Comparison of ENCODE assay signal across 10 mouse cellular contexts in genomic region chr12:113015956-113016355, GRCm38 (mm10). TPM values are rescaled to one million over a fixed set of nuclear protein-coding genes. Genes with fewer than 3 reads are reported as not detected.
DNase-seq lines count a peak whose midpoint lies in the region; ATAC-seq lines count a peak whose summit lies in the region.
"Had no signal": no experiment of that assay in that cellular context is flagged by ENCODE, and none has a peak within 500 bp of the region (broad histone marks: within the 10 kb centered on the region; RNA-seq: fewer than 3 reads in every experiment).

No protein-coding gene starts in this region.

- WGBS in liver, embryonic 13.5 days (ENCODE audit: insufficient replicate concordance): 74% methylated on average over 4 of the region's 4 CpGs
- WGBS in stomach, embryonic 16.5 days: 68% methylated on average over 4 of the region's 4 CpGs

- peak overlapping the region; percentile 95 for H3K9ac ChIP-seq in liver, embryonic 13.5 days
- peak overlapping the region; percentile 47 for H3K9ac ChIP-seq in stomach, embryonic 16.5 days (ENCODE audit: low read length)

- no peak for ATAC-seq in megakaryocyte, adult 5-6 weeks (ENCODE audit: poor library complexity, severe bottlenecking)
- ATAC-seq in liver, embryonic 13.5 days (ENCODE audit: low read depth): no peak
- ATAC-seq in stomach, embryonic 16.5 days (ENCODE audit: insufficient read depth, low FRiP score): no peak

- H3K27ac ChIP-seq in liver, embryonic 13.5 days: no peak overlapping the region
- no peak overlapping the region for H3K27ac ChIP-seq in stomach, embryonic 16.5 days (ENCODE audit: low read length)

- H3K4me2 ChIP-seq in liver, embryonic 13.5 days: peak overlapping the region; percentile 99
- H3K4me2 ChIP-seq in stomach, embryonic 16.5 days (ENCODE audit: low read depth, low read length): peak overlapping the region; percentile 86; the same call in 1 of the 2 replicates

- no peaks in the 10 kb centered on the region for H3K9me3 ChIP-seq in megakaryocyte, embryonic 14.5 days
- no peaks in the 10 kb centered on the region for H3K9me3 ChIP-seq in liver, embryonic 13.5 days (replicated peaks)
- no peaks in the 10 kb centered on the region for H3K9me3 ChIP-seq in stomach, embryonic 16.5 days (replicated peaks; ENCODE audit: control insufficient read depth, low read length)

- peaks cover 60% of the 10 kb centered on the region for H3K4me1 ChIP-seq in megakaryocyte, embryonic 14.5 days
- peaks cover 56% of the 10 kb centered on the region for H3K4me1 ChIP-seq in liver, embryonic 13.5 days (replicated peaks)
- peaks cover 29% of the 10 kb centered on the region for H3K4me1 ChIP-seq in stomach, embryonic 16.5 days (ENCODE audit: control insufficient read depth, insufficient read depth, low read length)

- peak; percentile 39 for DNase-seq in adrenal gland, adult 2 months
- DNase-seq in adrenal gland, postnatal 25 days: no peak
- DNase-seq in liver, embryonic 13.5 days: no peak
- no peak for DNase-seq in urinary bladder, postnatal 10 days (ENCODE audit: low spot score)
- DNase-seq in testis, postnatal 10 days (ENCODE audit: low spot score): no peak
- DNase-seq: cerebellum, postnatal 25 days had no signal

- H3K36me3 ChIP-seq in megakaryocyte, embryonic 14.5 days (replicated peaks; ENCODE audit: low read length): no peaks in the 10 kb centered on the region
- peaks cover 8% of the 10 kb centered on the region for H3K36me3 ChIP-seq in liver, embryonic 13.5 days
- peaks cover 4% of the 10 kb centered on the region; the same call in 1 of the 2 replicates for H3K36me3 ChIP-seq in stomach, embryonic 16.5 days (ENCODE audit: control insufficient read depth, insufficient read depth, low read length)

- peaks cover 33% of the 10 kb centered on the region for H3K27me3 ChIP-seq in megakaryocyte, embryonic 14.5 days (replicated peaks)
- H3K27me3 ChIP-seq in liver, embryonic 13.5 days: no peaks in the 10 kb centered on the region
- H3K27me3 ChIP-seq in stomach, embryonic 16.5 days (ENCODE audit: control insufficient read depth, insufficient read depth, low read length): no peaks in the 10 kb centered on the region

- H3K4me3 ChIP-seq in megakaryocyte, embryonic 14.5 days (replicated peaks): peak overlapping the region; percentile 48
- peak overlapping the region; percentile 93 for H3K4me3 ChIP-seq in liver, embryonic 13.5 days (replicated peaks)
- H3K4me3 ChIP-seq in stomach, embryonic 16.5 days (replicated peaks; ENCODE audit: low read length): peak overlapping the region; percentile 85

RNA-seq across cellular contexts. Expression of gene Pacs2, which starts 1.6 kb away (rescaled TPM):
- 10 to 100 TPM; 38.7 to 42.1 TPM for total RNA-seq in adrenal gland, adult 2 months (2021)
- polyA plus RNA-seq in adrenal gland, adult 2 months (2012; rRNA removed): 51.9 and 66.9 TPM in 2 replicates
- 45.6 and 55.5 TPM in 2 replicates for total RNA-seq in adrenal gland, postnatal 25 days (2021)
- 7.0 and 8.7 TPM in 2 replicates for polyA plus RNA-seq in megakaryocyte, embryonic 14.5 days (2012; ENCODE audit: insufficient read depth, low replicate concordance)
- 55.1 TPM in 2 replicates for total RNA-seq in megakaryocyte, adult 5-6 weeks (2015)
- total RNA-seq in megakaryocyte, adult 5-6 weeks (2017): 36.5 and 37.5 TPM in 2 replicates
- 5.2 and 6.2 TPM in 2 replicates for polyA plus RNA-seq in liver, embryonic 13.5 days (2015; fragmentation: Nextera tagmentation; extraction: Ambion mirVana)
- polyA plus RNA-seq in stomach, embryonic 16.5 days (2015; fragmentation: Nextera tagmentation; extraction: Ambion mirVana): 9.7 and 11.2 TPM in 2 replicates

RNA-seq across cellular contexts. Expression of gene Brf1, which starts 15.5 kb away (rescaled TPM):
- 10 to 100 TPM; 41.9 to 46.8 TPM for total RNA-seq in adrenal gland, adult 2 months (2021)
- 70.6 and 71.2 TPM in 2 replicates for polyA plus RNA-seq in adrenal gland, adult 2 months (2012; rRNA removed)
- 65.9 and 68.8 TPM in 2 replicates for total RNA-seq in adrenal gland, postnatal 25 days (2021)
- 11.5 and 16.3 TPM in 2 replicates for polyA plus RNA-seq in megakaryocyte, embryonic 14.5 days (2012; ENCODE audit: insufficient read depth, low replicate concordance)
- 20.2 and 25.3 TPM in 2 replicates for total RNA-seq in megakaryocyte, adult 5-6 weeks (2015)
- 37.0 and 43.6 TPM in 2 replicates for total RNA-seq in megakaryocyte, adult 5-6 weeks (2017)
- polyA plus RNA-seq in liver, embryonic 13.5 days (2015; fragmentation: Nextera tagmentation; extraction: Ambion mirVana): 28.3 and 28.8 TPM in 2 replicates
- polyA plus RNA-seq in stomach, embryonic 16.5 days (2015; fragmentation: Nextera tagmentation; extraction: Ambion mirVana): 50.3 and 53.9 TPM in 2 replicates

RNA-seq across cellular contexts. Expression of gene Btbd6, which starts 39.7 kb away (rescaled TPM):
- total RNA-seq in adrenal gland, adult 2 months (2021): 10 to 100 TPM; 14.6 to 24.7 TPM
- 165 and 232 TPM in 2 replicates for polyA plus RNA-seq in adrenal gland, adult 2 months (2012; rRNA removed)
- 21.7 and 26.8 TPM in 2 replicates for total RNA-seq in adrenal gland, postnatal 25 days (2021)
- 25.3 and 64.2 TPM in 2 replicates for polyA plus RNA-seq in megakaryocyte, embryonic 14.5 days (2012; ENCODE audit: insufficient read depth, low replicate concordance)
- total RNA-seq in megakaryocyte, adult 5-6 weeks (2015): 4.2 and 5.9 TPM in 2 replicates
- 2.4 and 4.0 TPM in 2 replicates for total RNA-seq in megakaryocyte, adult 5-6 weeks (2017)
- polyA plus RNA-seq in liver, embryonic 13.5 days (2015; fragmentation: Nextera tagmentation; extraction: Ambion mirVana): 6.3 and 6.6 TPM in 2 replicates
- polyA plus RNA-seq in stomach, embryonic 16.5 days (2015; fragmentation: Nextera tagmentation; extraction: Ambion mirVana): 16.2 and 20.6 TPM in 2 replicates

RNA-seq across cellular contexts. Expression of gene Tex22, which starts 58.3 kb away (rescaled TPM):
- under 1 TPM; 0.28 to 0.43 TPM for total RNA-seq in adrenal gland, adult 2 months (2021)
- polyA plus RNA-seq in adrenal gland, adult 2 months (2012; rRNA removed): 0.35 and 0.90 TPM in 2 replicates
- total RNA-seq in adrenal gland, postnatal 25 days (2021): 0.67 TPM in 1 of 2 replicates, not detected in the other
- polyA plus RNA-seq in megakaryocyte, embryonic 14.5 days (2012; ENCODE audit: insufficient read depth, low replicate concordance): not detected in 2 replicates
- total RNA-seq in megakaryocyte, adult 5-6 weeks (2015): 0.25 TPM in 1 of 2 replicates, not detected in the other
- total RNA-seq in megakaryocyte, adult 5-6 weeks (2017): 0.88 TPM in 1 of 2 replicates, not detected in the other
- not detected in 2 replicates for polyA plus RNA-seq in liver, embryonic 13.5 days (2015; fragmentation: Nextera tagmentation; extraction: Ambion mirVana)
- polyA plus RNA-seq in stomach, embryonic 16.5 days (2015; fragmentation: Nextera tagmentation; extraction: Ambion mirVana): not detected in 2 replicates
- total RNA-seq: hematopoietic stem cell, adult 5-6 weeks had no signal
